Mouse (Mus musculus): Measurements from ENCODE around the gene Casp9.

Casp9 gene

GRCm38 (mm10) chr4:141865006-141865405, 71.6 kb downstream of the Casp9 start:
- no peak for DNase-seq (ENCODE audit: low spot score in 2 of 2)

Measured in spleen, postnatal 10 days (tissue).